In the genomic region with DNA sequence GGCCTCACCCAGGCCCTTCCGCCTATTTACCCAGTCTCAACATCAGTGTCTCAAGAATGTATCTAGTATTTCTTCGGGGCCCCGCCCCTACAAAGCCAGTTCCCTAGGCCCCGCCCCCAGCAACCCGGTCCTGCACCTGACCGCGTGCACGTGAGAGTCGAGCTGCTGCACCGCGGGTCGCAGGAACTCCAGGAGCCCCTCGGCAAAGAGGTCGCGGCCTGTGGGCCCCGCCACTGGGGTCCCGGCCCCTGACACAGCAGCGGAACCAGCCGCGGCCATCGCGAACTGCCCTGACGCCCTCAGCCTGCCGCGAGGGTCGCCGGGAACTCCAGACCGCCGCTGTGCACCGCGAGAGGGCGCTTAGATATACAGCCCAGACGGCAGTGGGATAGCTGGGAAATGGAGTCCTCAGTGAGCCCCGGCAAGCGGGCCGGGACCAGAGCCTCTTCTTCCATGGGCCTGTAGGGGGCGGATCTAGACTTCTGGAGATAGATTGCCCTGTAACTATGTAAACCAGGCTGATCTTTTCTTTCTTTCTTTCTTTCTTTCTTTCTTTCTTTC, we compare ENCODE assay signal across 7 mouse cellular contexts. TPM values are rescaled to one million over a fixed set of nuclear protein-coding genes. Genes with fewer than 3 reads are reported as not detected.
DNase-seq lines count a peak whose midpoint lies in the region; ATAC-seq lines count a peak whose summit lies in the region.

TSS of gene Snapin (minus strand) at position 338 of the 561 bp plus-strand sequence.

- ATAC-seq in granulocyte monocyte progenitor cell, adult 5-6 weeks (replicated peaks; ENCODE audit: poor library complexity, severe bottlenecking) = peak; percentile 96
- ATAC-seq in midbrain, embryonic 13.5 days = peak; percentile 99

- DNase-seq in adrenal gland, postnatal 10 days = peak; percentile 96
- peak; percentile 96 for DNase-seq in embryonic facial prominence, embryonic 10.5 days (ENCODE audit: low spot score)
- DNase-seq in kidney, adult 11 months = peak; percentile 97
- peak; percentile 96 for DNase-seq in limb, embryonic 10.5 days (ENCODE audit: low spot score)
- peak; percentile 96 for DNase-seq in spleen, adult 12 weeks (ENCODE audit: low spot score)

- H3K9ac ChIP-seq in midbrain, embryonic 13.5 days (replicated peaks) = peak within 1 kb of the TSS; percentile 78

- peak within 1 kb of the TSS; percentile 60 for H3K4me2 ChIP-seq in midbrain, embryonic 13.5 days (replicated peaks)

- H3K36me3 ChIP-seq in embryonic facial prominence, embryonic 10.5 days (replicated peaks) = peaks cover 50% of the 10 kb centered on the region
- H3K36me3 ChIP-seq in limb, embryonic 10.5 days = peaks cover 48% of the 10 kb centered on the region
- H3K36me3 ChIP-seq in midbrain, embryonic 13.5 days = peaks cover 38% of the 10 kb centered on the region

- H3K27me3 ChIP-seq in embryonic facial prominence, embryonic 10.5 days (replicated peaks; ENCODE audit: low read depth, poor library complexity, severe bottlenecking) = no peaks in the 10 kb centered on the region
- H3K27me3 ChIP-seq in limb, embryonic 10.5 days (ENCODE audit: low read depth, poor library complexity, severe bottlenecking) = no peaks in the 10 kb centered on the region
- H3K27me3 ChIP-seq in midbrain, embryonic 13.5 days = no peaks in the 10 kb centered on the region

- H3K27ac ChIP-seq in embryonic facial prominence, embryonic 10.5 days (replicated peaks) = peak within 1 kb of the TSS; percentile 88
- peak within 1 kb of the TSS; percentile 90 for H3K27ac ChIP-seq in limb, embryonic 10.5 days
- H3K27ac ChIP-seq in midbrain, embryonic 13.5 days = peak within 1 kb of the TSS; percentile 61; the same call in 1 of the 2 replicates

- peak within 1 kb of the TSS; percentile 67 for H3K4me3 ChIP-seq in embryonic facial prominence, embryonic 10.5 days
- peak within 1 kb of the TSS; percentile 73 for H3K4me3 ChIP-seq in limb, embryonic 10.5 days
- peak within 1 kb of the TSS; percentile 72 for H3K4me3 ChIP-seq in midbrain, embryonic 13.5 days (replicated peaks)

- under 1% methylated on average over 37 of the region's 37 CpGs for WGBS in embryonic facial prominence, embryonic 10.5 days
- WGBS in limb, embryonic 10.5 days = under 1% methylated on average over 37 of the region's 37 CpGs
- WGBS in midbrain, embryonic 13.5 days = under 1% methylated on average over 37 of the region's 37 CpGs

- peaks cover 7% of the 10 kb centered on the region for H3K4me1 ChIP-seq in embryonic facial prominence, embryonic 10.5 days
- peaks cover 9% of the 10 kb centered on the region for H3K4me1 ChIP-seq in limb, embryonic 10.5 days
- peaks cover 7% of the 10 kb centered on the region for H3K4me1 ChIP-seq in midbrain, embryonic 13.5 days (replicated peaks)

- no peaks in the 10 kb centered on the region for H3K9me3 ChIP-seq in embryonic facial prominence, embryonic 10.5 days
- H3K9me3 ChIP-seq in limb, embryonic 10.5 days (replicated peaks) = no peaks in the 10 kb centered on the region
- no peaks in the 10 kb centered on the region for H3K9me3 ChIP-seq in midbrain, embryonic 13.5 days

RNA-seq across cellular contexts. Expression of gene Snapin, which starts in this region (rescaled TPM):
- total RNA-seq in adrenal gland, postnatal 10 days (2021) = 10 to 100 TPM; 46.6 to 59.3 TPM
- polyA plus RNA-seq in embryonic facial prominence, embryonic 10.5 days (2016; fragmentation: Nextera tagmentation; extraction: Ambion mirVana) = 55.5 and 57.2 TPM in 2 replicates
- 31.7 and 47.1 TPM in 2 replicates for total RNA-seq in granulocyte monocyte progenitor cell, adult 5-6 weeks (2014; fragmentation: Nextera tagmentation)
- total RNA-seq in granulocyte monocyte progenitor cell, adult 5-6 weeks (2017) = 35.5 and 44.1 TPM in 2 replicates
- polyA plus RNA-seq in limb, embryonic 10.5 days (2016; fragmentation: Nextera tagmentation; extraction: Ambion mirVana) = 49.1 and 60.3 TPM in 2 replicates
- polyA plus RNA-seq in midbrain, embryonic 13.5 days (2015; fragmentation: Nextera tagmentation; extraction: Ambion mirVana) = 87.9 and 89.1 TPM in 2 replicates

Comparison
In these comparisons a context has a peak if more than half of its experiments do, and no peak if none do; other contexts are left out.
1. Peak in every context shown above with its lines: DNase-seq, ATAC-seq, H3K4me3 ChIP-seq and H3K27ac ChIP-seq.